Mouse (Mus musculus) c-Kit-positive CD71-positive TER-119-negative erythroid progenitor cells, embryonic 14.5 days (primary cell): Measurements from ENCODE around the gene Hivep2.

Source experiments
- DNase-seq: peaks from one replicate; pipeline ENCODE4 v3.0.0-alpha.2; 2013; ENCODE audit warnings: low read depth

The Hivep2 gene

DNA sequence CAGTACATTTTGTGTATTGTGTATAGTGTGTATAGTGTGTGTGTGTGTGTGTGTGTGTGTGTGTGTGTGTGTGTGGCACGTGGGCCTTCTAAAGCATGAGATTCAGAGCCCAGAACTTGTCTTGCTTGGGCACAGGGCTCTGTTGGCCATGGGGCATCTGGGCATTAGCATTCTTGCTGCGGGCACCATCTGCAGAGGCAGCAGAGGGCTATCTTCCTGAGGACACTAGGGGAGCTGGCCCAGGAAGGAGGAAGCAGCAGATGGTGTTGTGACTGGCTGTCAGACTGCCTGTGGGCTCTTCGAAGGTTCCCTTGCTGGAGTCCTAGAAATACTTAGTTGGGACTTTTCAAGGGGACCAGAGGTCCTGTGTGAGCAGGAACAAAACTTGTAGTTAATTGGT lies 116.4 kb downstream of the Hivep2 start:
- DNase-seq, result no peak

- no peak for DNase-seq
Measured at GRCm38 (mm10) chr10:14085241-14085659, 119.4 kb downstream of the Hivep2 start.

DNA sequence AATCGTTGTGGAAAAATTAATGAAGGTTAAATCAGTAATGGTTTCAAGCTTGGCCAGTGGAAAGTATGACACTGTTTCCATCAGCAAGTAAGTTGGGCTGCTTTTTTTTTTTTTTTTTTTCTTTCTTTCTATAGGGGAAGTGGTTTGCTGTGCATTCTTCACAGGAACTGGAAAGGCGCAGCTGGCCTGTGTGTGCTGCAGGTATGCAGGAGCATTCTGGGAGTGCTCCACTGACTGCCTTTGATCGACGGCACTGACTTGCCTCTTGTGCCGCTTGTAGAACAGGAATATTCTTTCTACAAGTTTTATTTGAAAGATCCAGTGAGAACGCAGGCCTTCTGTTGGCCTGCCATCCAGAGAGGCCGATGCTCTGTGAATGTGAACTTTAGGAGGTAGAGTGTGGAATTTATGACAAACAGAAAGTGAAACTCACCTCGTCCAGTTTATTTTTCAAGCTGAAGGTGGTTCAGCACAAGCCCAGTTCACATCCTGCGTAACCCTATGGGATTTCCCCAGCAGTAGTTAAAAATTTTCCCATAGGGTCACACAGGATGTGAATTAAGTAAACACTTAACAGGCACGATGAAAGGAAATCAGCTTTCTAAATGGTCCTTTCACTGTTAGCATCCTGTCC lies 120.1 kb downstream of the Hivep2 start:
- DNase-seq, result peak; percentile 8

GRCm38 (mm10) chr10:14087316-14087715 lies 121.4 kb downstream of the Hivep2 start:
- DNase-seq, result no peak

DNA sequence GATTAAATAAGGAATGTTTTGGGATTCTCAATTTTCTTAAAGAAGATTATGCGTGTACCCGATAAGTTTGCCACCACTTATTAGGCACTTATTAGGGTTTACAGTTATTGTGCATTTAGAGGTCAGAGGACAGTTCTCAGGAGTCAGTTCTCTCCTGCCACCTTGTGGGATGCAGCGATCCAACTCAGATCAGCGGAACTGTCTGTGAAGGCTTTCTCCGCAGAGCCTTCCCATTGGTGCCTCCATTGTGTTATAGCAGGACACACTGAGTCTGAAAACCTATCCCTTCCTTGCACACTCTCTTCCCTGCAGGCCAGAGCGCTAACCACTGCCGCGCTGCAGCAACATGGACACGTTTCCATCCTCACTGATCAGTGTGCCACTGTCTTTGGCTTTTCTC lies 123.6 kb downstream of the Hivep2 start:
- no peak for DNase-seq

- no peak for DNase-seq
Measured at GRCm38 (mm10) chr10:14094033-14094432, 128.2 kb downstream of the Hivep2 start.

- no peak for DNase-seq
Measured at GRCm38 (mm10) chr10:14096045-14096444, 130.2 kb downstream of the Hivep2 start.

DNA sequence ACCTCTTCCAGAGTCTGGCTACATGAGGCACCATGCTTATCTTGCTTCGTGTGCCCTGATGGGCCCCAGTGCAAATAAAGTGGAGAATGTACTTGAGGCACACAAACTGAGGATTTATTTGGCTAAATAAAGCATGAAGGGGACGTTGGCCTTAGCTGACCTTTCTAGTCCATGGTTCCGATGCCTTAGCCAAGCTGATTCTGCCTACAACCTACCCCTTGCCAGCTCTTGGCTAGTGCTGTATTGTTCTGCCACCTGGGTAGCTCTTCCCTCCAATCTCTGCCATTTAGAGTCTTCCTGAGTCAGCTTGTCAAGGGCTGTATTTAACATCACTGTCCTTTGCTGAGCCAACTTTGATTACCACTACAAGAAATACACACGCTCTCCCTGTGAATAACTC lies 133.3 kb downstream of the Hivep2 start:
- DNase-seq, result no peak

DNA sequence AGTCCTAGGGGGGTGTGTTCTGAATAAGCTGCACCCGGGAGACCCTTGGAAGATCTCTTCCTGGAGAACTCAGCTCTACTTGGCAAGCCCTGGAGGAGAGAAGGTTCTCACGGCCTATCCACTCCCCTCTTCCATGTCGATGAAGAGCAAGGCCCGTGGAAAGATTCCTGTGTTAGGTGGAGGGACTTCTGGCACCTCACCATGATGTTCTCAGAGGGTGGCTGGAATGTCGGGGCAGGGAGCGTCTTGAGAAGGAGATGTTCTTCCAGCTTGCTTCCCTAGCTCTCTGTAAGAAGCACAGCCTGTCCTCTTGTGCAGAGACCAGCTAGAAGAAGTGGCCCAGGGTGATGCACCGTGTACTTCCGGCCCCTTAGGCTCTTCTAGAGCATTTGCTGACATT lies 134.2 kb downstream of the Hivep2 start:
- no peak for DNase-seq

DNA sequence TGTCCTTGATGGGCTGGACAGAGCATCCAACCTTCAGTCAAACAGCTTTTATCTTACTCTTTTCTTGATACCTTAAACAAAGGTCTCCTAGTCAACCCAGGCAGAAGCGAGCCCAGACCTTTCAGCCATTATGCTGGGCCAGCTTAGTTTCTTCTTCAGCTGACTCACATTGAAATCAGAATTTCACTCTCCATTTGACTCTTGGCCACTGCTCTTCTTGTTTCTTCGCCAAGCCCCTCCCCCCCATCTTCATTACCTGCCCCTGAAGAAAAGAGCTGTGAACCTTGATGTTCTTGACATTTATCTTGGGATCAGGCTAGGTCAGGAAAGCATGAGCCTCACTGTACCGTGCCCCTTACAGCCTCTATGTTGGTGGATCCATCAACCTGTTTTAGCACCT lies 135.0 kb downstream of the Hivep2 start:
- no peak for DNase-seq

GRCm38 (mm10) chr10:14101966-14102365 lies 136.1 kb downstream of the Hivep2 start:
- no peak for DNase-seq

GRCm38 (mm10) chr10:14107980-14108671 lies 142.3 kb downstream of the Hivep2 start:
- DNase-seq, result no peak

DNA sequence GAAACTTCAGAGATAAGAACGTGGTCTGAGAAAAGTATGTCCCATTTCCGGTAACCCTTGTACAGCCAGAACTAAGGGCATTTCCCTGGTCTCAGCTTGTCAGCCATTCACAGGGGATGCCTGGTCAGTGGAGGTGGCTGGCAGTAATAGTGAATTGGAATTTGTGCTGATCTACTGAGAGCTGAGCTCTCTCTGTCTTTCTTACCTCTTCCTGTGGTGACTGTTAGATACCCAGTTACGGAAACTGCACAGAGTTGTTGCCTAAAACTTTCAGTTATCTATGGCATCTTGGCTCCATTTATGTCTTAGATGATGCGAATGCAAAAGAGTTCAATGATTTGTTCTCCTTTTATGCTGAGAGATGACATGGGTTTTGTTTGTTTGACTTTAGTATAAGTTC lies 150.0 kb downstream of the Hivep2 start:
- no peak for DNase-seq

GRCm38 (mm10) chr10:14116978-14117377 lies 151.1 kb downstream of the Hivep2 start:
- no peak for DNase-seq

DNA sequence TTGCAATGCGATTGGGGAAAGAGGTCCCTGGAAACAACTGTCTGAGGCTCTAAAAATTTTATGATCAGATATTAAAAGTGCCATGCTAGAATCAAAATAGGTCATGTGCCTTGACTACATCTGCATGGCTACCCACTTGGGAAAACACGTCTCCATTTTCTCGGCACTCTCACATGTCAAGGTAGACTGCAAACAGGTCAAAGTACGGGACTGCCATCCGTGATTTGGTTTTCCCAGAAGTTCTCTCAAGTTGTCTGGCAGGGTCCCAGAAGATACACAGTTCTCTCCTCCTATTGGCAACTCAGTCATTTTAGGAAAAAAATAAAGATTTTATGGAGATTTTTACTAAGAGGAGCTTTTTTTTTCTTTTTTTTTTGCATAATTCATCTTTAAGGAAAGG lies 153.3 kb downstream of the Hivep2 start:
- DNase-seq, result no peak

GRCm38 (mm10) chr10:14120512-14120911 lies 154.6 kb downstream of the Hivep2 start:
- no peak for DNase-seq

GRCm38 (mm10) chr10:14127826-14128225 lies 162.0 kb downstream of the Hivep2 start:
- no peak for DNase-seq

DNA sequence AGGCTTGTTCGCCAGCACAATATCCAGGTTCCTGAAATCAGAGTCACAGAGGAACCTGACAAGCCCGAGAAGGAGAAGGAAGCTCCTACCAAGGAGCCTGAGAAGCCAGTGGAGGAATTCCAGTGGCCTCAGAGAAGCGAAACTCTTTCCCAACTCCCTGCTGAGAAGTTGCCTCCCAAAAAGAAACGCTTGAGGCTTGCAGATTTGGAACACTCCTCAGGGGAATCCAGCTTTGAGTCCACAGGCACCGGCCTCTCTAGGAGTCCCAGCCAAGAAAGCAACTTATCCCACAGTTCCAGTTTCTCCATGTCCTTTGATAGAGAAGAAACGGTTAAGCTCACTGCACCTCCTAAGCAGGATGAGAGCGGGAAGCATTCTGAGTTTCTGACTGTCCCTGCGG lies 164.4 kb downstream of the Hivep2 start:
- no peak for DNase-seq

DNA sequence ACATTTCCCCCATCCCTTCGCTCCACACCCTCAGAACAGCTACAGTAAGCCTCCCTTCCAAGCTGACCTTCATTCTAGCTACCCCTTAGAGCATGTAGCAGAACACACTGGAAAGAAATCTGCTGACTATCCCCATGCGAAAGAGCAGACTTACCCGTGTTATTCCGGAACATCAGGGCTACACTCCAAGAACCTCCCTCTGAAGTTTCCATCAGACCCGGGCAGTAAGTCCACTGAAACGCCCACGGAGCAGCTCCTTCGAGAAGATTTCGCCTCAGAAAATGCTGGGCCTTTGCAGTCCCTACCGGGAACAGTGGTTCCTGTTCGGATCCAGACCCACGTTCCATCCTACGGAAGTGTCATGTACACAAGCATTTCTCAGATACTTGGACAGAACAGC lies 165.4 kb downstream of the Hivep2 start:
- no peak for DNase-seq

DNA sequence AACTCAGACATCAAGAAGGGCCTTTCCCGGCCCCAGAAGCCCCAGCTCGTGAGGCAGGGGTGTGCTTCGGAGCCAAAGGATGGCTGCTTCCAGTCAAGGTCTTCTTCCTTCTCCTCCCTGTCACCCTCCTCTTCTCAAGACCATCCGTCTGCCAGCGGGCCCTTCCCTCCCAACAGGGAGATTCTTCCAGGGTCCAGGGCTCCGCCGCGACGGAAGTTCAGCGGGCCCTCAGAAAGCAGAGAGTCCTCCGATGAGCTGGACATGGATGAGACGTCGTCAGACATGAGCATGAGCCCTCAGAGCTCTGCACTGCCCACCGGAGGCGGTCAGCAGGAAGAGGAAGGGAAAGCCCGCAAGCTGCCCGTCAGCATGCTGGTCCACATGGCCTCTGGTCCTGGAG lies 166.2 kb downstream of the Hivep2 start:
- DNase-seq, result no peak

DNA sequence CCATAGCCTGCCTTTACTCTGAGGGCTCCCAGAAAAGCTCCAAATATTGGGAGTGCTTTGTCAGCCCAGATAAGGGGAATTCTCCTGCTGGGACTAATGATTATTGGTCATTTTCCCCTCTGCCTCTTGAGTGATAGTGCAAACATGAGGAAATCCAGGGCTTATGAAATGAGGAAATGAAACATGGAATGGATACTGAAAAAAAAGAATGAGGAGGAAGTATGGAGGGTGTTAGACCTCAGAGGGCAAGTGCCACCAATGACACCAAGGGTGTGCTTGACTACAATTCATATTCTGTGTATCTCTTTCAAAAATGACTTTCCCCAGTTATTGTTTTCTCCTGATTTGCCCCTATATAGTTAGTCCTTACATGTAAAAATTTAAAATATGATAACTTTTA lies 167.1 kb downstream of the Hivep2 start:
- DNase-seq, result no peak

- DNase-seq, result no peak
Measured at GRCm38 (mm10) chr10:14138663-14139062, 172.8 kb downstream of the Hivep2 start.

GRCm38 (mm10) chr10:14144840-14145239 lies 179.0 kb downstream of the Hivep2 start:
- no peak for DNase-seq

- no peak for DNase-seq
Measured at GRCm38 (mm10) chr10:14164829-14165228, 199.0 kb downstream of the Hivep2 start.
